Mouse (Mus musculus) liver, embryonic 14.5 days (tissue): ENCODE measurements around the gene Il22ra2.

Source experiments
- CTCF ChIP-seq: IDR thresholded peaks from 2 replicates; pipeline ENCODE4 v1.5.1; 2016; ENCODE audit warnings: antibody characterized with exemption, low read depth, control low read depth
- EP300 ChIP-seq: IDR thresholded peaks from 2 replicates; pipeline ENCODE4 v1.6.1; 2016; ENCODE audit warnings: antibody characterized with exemption, low read depth

- no peak for TF ChIP-seq CTCF
- TF ChIP-seq EP300 = no peak
These were observed 2.1 kb upstream of the Il22ra2 start for GRCm38 (mm10) chr10:19619736-19620135.
